Comparison of ENCODE assay signal across 27 mouse cellular contexts in genomic region chr8:12354406-12355025, GRCm38 (mm10). TPM values are rescaled to one million over a fixed set of nuclear protein-coding genes. Genes with fewer than 3 reads are reported as not detected.
DNase-seq lines count a peak whose midpoint lies in the region; ATAC-seq lines count a peak whose summit lies in the region.
"Had no signal": no experiment of that assay in that cellular context is flagged by ENCODE, and none has a peak within 500 bp of the region (broad histone marks: within the 10 kb centered on the region; RNA-seq: fewer than 3 reads in every experiment).

No protein-coding gene starts in this region.

- no peaks in the 10 kb centered on the region for H3K27me3 ChIP-seq in limb, embryonic 11.5 days (ENCODE audit: control insufficient read depth, insufficient read depth, low read length)
- H3K27me3 ChIP-seq in limb, embryonic 10.5 days (ENCODE audit: low read depth, poor library complexity, severe bottlenecking), result no peaks in the 10 kb centered on the region
- H3K27me3 ChIP-seq: intestine, embryonic 15.5 days; neural tube, embryonic 12.5 days had no signal

- H3K4me2 ChIP-seq in limb, embryonic 11.5 days (ENCODE audit: low read depth, severe bottlenecking), result no peak overlapping the region
- H3K4me2 ChIP-seq: hindbrain, embryonic 13.5 days; intestine, embryonic 15.5 days; neural tube, embryonic 12.5 days had no signal

- no peaks in the 10 kb centered on the region for H3K4me1 ChIP-seq in limb, embryonic 11.5 days (ENCODE audit: control insufficient read depth, insufficient read depth, low read length)
- peaks cover 8% of the 10 kb centered on the region for H3K4me1 ChIP-seq in limb, embryonic 10.5 days
- H3K4me1 ChIP-seq: hindbrain, embryonic 13.5 days; intestine, embryonic 15.5 days; neural tube, embryonic 12.5 days had no signal

- ATAC-seq in limb, embryonic 11.5 days (ENCODE audit: insufficient number of reproducible peaks, low FRiP score, low TSS enrichment, low read depth), result no peak
- ATAC-seq: intestine, embryonic 15.5 days had no signal

- no peaks in the 10 kb centered on the region for H3K9me3 ChIP-seq in limb, embryonic 11.5 days (ENCODE audit: control insufficient read depth, low read length)
- H3K9me3 ChIP-seq in limb, embryonic 10.5 days (replicated peaks), result no peaks in the 10 kb centered on the region
- H3K9me3 ChIP-seq: forebrain, embryonic 10.5 days; hindbrain, embryonic 13.5 days; intestine, embryonic 15.5 days; neural tube, embryonic 12.5 days had no signal

- no peak overlapping the region for H3K9ac ChIP-seq in limb, embryonic 11.5 days (ENCODE audit: low read length)
- H3K9ac ChIP-seq: hindbrain, embryonic 13.5 days; intestine, embryonic 15.5 days; neural tube, embryonic 12.5 days had no signal

- 55% methylated on average over 10 of the region's 10 CpGs for WGBS in limb, embryonic 11.5 days
- WGBS in limb, embryonic 10.5 days, result 66% methylated on average over 10 of the region's 10 CpGs

- peak; percentile 42 for DNase-seq in embryo, embryonic 10 days (ENCODE audit: low spot score)
- no peak for DNase-seq in embryo, embryonic 9.5 days (ENCODE audit: extremely low spot score)
- DNase-seq in limb, embryonic 11.5 days (ENCODE audit: low spot score), result peak; percentile 29
- no peak for DNase-seq in limb, embryonic 10.5 days (ENCODE audit: low spot score)
- DNase-seq in brain, adult 2 months (ENCODE audit: low read depth, low spot score), result peak; percentile 17
- peak; percentile 56 for DNase-seq in retina, embryonic 14.5 days (ENCODE audit: low spot score)
- no peak for DNase-seq in left cerebral cortex, postnatal 4 days
- DNase-seq in thymus, postnatal 14 days, result no peak
- DNase-seq: cerebellum, adult 9-10 months; heart, postnatal 14 days; kidney, postnatal 36 days; liver; thymus, postnatal 4 days had no signal

- no peaks in the 10 kb centered on the region for H3K36me3 ChIP-seq in limb, embryonic 11.5 days (ENCODE audit: control insufficient read depth, insufficient read depth, low read length)
- no peaks in the 10 kb centered on the region for H3K36me3 ChIP-seq in limb, embryonic 10.5 days
- H3K36me3 ChIP-seq: forebrain, embryonic 10.5 days; hindbrain, embryonic 13.5 days; intestine, embryonic 15.5 days; neural tube, embryonic 12.5 days had no signal

- intact Hi-C loops in left cerebral cortex, postnatal 4 days (cut with DNase I), result no loop called here

- H3K27ac ChIP-seq in limb, embryonic 11.5 days (replicated peaks; ENCODE audit: low read depth, low read length), result no peak overlapping the region
- no peak overlapping the region for H3K27ac ChIP-seq in limb, embryonic 10.5 days
- H3K27ac ChIP-seq: forebrain, embryonic 10.5 days; hindbrain, embryonic 13.5 days; intestine, embryonic 15.5 days; neural tube, embryonic 12.5 days had no signal

- H3K4me3 ChIP-seq in limb, embryonic 11.5 days (ENCODE audit: low read depth, low read length), result no peak overlapping the region
- no peak overlapping the region for H3K4me3 ChIP-seq in limb, embryonic 10.5 days
- H3K4me3 ChIP-seq: forebrain, embryonic 10.5 days; hindbrain, embryonic 13.5 days; intestine, embryonic 15.5 days; neural tube, embryonic 12.5 days had no signal

RNA-seq across cellular contexts. Expression of gene Sox1, which starts 40.6 kb away (rescaled TPM):
- polyA plus RNA-seq in limb, embryonic 11.5 days (2014; fragmentation: Nextera tagmentation; extraction: Ambion mirVana), result not detected in 2 replicates
- not detected in 2 replicates for polyA plus RNA-seq in limb, embryonic 10.5 days (2016; fragmentation: Nextera tagmentation; extraction: Ambion mirVana)
- 10 to 100 TPM; 15.0 to 20.7 TPM for total RNA-seq in left cerebral cortex, postnatal 4 days (2021)
- total RNA-seq: CH12.LX; common myeloid progenitor, adult 5-6 weeks; gastrocnemius, adult 8-10 months; granulocyte monocyte progenitor cell, adult 5-6 weeks; heart, postnatal 14 days; megakaryocyte-erythroid progenitor cell, adult 5-6 weeks; MEL had no signal
- polyA plus RNA-seq: intestine, embryonic 15.5 days; kidney, embryonic 14.5 days; liver, embryonic 16.5 days; spleen, adult 2 months; stomach, embryonic 14.5 days had no signal

Comparison
In these comparisons a context has a peak if more than half of its experiments do, and no peak if none do; other contexts are left out.
1. DNase-seq: peak in embryo, embryonic 10 days (single experiment), limb, embryonic 11.5 days (single experiment), brain, adult 2 months (single experiment) and retina, embryonic 14.5 days (single experiment); none in embryo, embryonic 9.5 days (single experiment), limb, embryonic 10.5 days (single experiment), left cerebral cortex, postnatal 4 days (single experiment) and thymus, postnatal 14 days (single experiment).